ENCODE assay signal across 8 mouse cellular contexts in the genomic region with DNA sequence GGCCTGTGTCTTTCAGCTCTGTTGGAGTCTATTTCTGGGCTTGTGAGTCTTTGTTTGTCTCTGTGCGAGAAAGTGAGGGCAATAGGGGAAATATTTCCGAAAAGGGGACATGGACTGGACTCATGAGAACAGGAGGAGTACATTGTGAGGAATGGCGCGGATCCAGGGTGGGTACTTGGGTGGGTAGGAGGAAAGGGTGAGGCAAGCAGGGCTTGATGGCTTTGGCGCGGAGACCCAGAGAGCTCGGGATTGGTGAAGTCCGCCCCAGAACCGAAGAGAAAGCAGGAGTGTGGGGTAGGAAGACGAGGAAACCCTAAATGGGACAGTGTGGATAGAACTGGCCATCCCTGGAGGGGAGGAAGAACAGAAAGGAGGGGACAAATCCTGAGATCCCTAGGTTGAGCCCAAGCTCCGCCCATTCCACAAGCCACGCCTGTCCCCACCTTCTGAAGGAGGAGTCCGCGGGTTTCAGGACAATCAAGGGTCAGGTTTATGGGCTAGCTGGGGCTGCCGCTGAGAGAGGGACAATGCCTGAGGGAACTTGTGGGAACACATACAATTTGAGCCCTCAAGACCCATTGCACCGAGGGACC. TPM values are rescaled to one million over a fixed set of nuclear protein-coding genes. Genes with fewer than 3 reads are reported as not detected.
A peak's percentile ranks its signal among the peaks of the same experiment; 100 is the strongest.
DNase-seq lines count a peak whose midpoint lies in the region; ATAC-seq and TF ChIP-seq lines count a peak whose summit lies in the region.

No protein-coding gene starts in this region.

- H3K4me1 ChIP-seq in ES-E14 (ENCODE audit: control insufficient read depth in 2 of 2, insufficient read depth in 2 of 2, low read length in 2 of 2, poor library complexity in 1 of 2), result peaks cover under 1 to 11% of the 10 kb centered on the region in 2 experiments; a peak in 1 of 4 replicates
- H3K4me1 ChIP-seq in embryonic facial prominence, embryonic 15.5 days, result peaks cover 74% of the 10 kb centered on the region
- peaks cover 73% of the 10 kb centered on the region for H3K4me1 ChIP-seq in heart, embryonic 15.5 days (replicated peaks)

- peak overlapping the region; percentile 66 to 67 for H3K4me3 ChIP-seq in ES-E14 (ENCODE audit: insufficient read depth in 1 of 2, low read depth in 1 of 2, low read length in 2 of 2, poor library complexity in 1 of 2, severe bottlenecking in 1 of 2)
- peak overlapping the region; percentile 68 for H3K4me3 ChIP-seq in embryonic facial prominence, embryonic 15.5 days (replicated peaks)
- peak overlapping the region; percentile 83 for H3K4me3 ChIP-seq in heart, embryonic 15.5 days

- under 1% methylated on average over 16 of the region's 16 CpGs for WGBS in embryonic facial prominence, embryonic 15.5 days
- WGBS in heart, embryonic 15.5 days, result 1% methylated on average over 16 of the region's 16 CpGs

- no peak overlapping the region for H3K9ac ChIP-seq in ES-E14 (ENCODE audit: insufficient read depth, low read depth, low read length, poor library complexity, severe bottlenecking)
- peak overlapping the region; percentile 78 for H3K9ac ChIP-seq in embryonic facial prominence, embryonic 15.5 days
- peak overlapping the region; percentile 87 for H3K9ac ChIP-seq in heart, embryonic 15.5 days

- no peaks in the 10 kb centered on the region for H3K27me3 ChIP-seq in embryonic facial prominence, embryonic 15.5 days
- H3K27me3 ChIP-seq in heart, embryonic 15.5 days, result no peaks in the 10 kb centered on the region

- H3K9me3 ChIP-seq in ES-E14 (ENCODE audit: control insufficient read depth, insufficient read depth, low read depth, low read length), result no peaks in the 10 kb centered on the region
- no peaks in the 10 kb centered on the region for H3K9me3 ChIP-seq in embryonic facial prominence, embryonic 15.5 days (replicated peaks)
- H3K9me3 ChIP-seq in heart, embryonic 15.5 days (replicated peaks), result no peaks in the 10 kb centered on the region

- DNase-seq in ES-E14 (ENCODE audit: low read depth, low spot score), result no peak
- peak; percentile 93 for DNase-seq in adrenal gland, postnatal 36 days
- peak; percentile 93 for DNase-seq in kidney, postnatal 10 days
- peak; percentile 95 for DNase-seq in lung, postnatal 36 days
- peak; percentile 48 for DNase-seq in telencephalon, adult 2 months (ENCODE audit: low read depth, low spot score)

- peak overlapping the region; percentile 92 for H3K4me2 ChIP-seq in embryonic facial prominence, embryonic 15.5 days (replicated peaks)
- peak overlapping the region; percentile 85 for H3K4me2 ChIP-seq in heart, embryonic 15.5 days

- no peak overlapping the region for H3K27ac ChIP-seq in ES-E14 (ENCODE audit: insufficient read depth, low read depth, low read length, poor library complexity, severe bottlenecking)
- peak overlapping the region; percentile 99 for H3K27ac ChIP-seq in embryonic facial prominence, embryonic 15.5 days (replicated peaks)
- peak overlapping the region; percentile 100 for H3K27ac ChIP-seq in heart, embryonic 15.5 days

- in situ Hi-C loops in ES-E14 (cut with MboI; ENCODE audit: low sequenced_read_pairs in 2 of 2, unreplicated experiment in 2 of 2), result no loop called here

- no peaks in the 10 kb centered on the region for H3K36me3 ChIP-seq in ES-E14 (ENCODE audit: control insufficient read depth, insufficient read depth, low read length, poor library complexity, severe bottlenecking)
- no peaks in the 10 kb centered on the region for H3K36me3 ChIP-seq in embryonic facial prominence, embryonic 15.5 days
- H3K36me3 ChIP-seq in heart, embryonic 15.5 days, result no peaks in the 10 kb centered on the region

- ATAC-seq in embryonic facial prominence, embryonic 15.5 days (ENCODE audit: insufficient number of reproducible peaks, low FRiP score, low TSS enrichment, low read depth), result peak; percentile 64
- peak; percentile 62 for ATAC-seq in heart, embryonic 15.5 days (replicated peaks; ENCODE audit: insufficient number of reproducible peaks, insufficient read depth, low FRiP score, low read depth)
- no peak; the same call in 1 of the 2 replicates for ATAC-seq in megakaryocyte-erythroid progenitor cell, adult 5-6 weeks (replicated peaks; ENCODE audit: low FRiP score, low TSS enrichment, poor library complexity, severe bottlenecking)

TF ChIP-seq in ES-E14, 5 proteins besides CTCF, POLR2A, EP300 and RAD21:
- TF ChIP-seq HCFC1 (IDR thresholded peaks at IDR 0.05; ENCODE audit: borderline replicate concordance, insufficient read depth, low read length) (no peak), ZC3H11A (IDR thresholded peaks at IDR 0.05; ENCODE audit: borderline replicate concordance, low read depth, low read length) (no peak), ZNF384 (IDR thresholded peaks at IDR 0.05; ENCODE audit: low read depth, low read length) (no peak), MAFK (IDR thresholded peaks at IDR 0.05; ENCODE audit: insufficient read depth, low read depth, low read length) (no peak), CHD2 (IDR thresholded peaks at IDR 0.05; ENCODE audit: low read depth, low read length) (no peak)

RNA-seq across cellular contexts. Expression of a gene that starts 16.3 kb away (rescaled TPM):
- 23.0 and 23.7 TPM in 2 replicates for total RNA-seq in ES-E14 (2012; rRNA removed)
- total RNA-seq in adrenal gland, postnatal 36 days (2021), result 10 to 100 TPM; 35.7 to 52.5 TPM
- polyA plus RNA-seq in embryonic facial prominence, embryonic 15.5 days (2015; fragmentation: Nextera tagmentation; extraction: Ambion mirVana), result 30.3 and 33.1 TPM in 2 replicates
- 13.1 and 18.5 TPM in 2 replicates for polyA plus RNA-seq in heart, embryonic 15.5 days (2015; fragmentation: Nextera tagmentation; extraction: Ambion mirVana)
- 12.0 and 14.7 TPM in 2 replicates for total RNA-seq in megakaryocyte-erythroid progenitor cell, adult 5-6 weeks (2014; fragmentation: Nextera tagmentation)
- 14.5 and 22.5 TPM in 2 replicates for total RNA-seq in megakaryocyte-erythroid progenitor cell, adult 5-6 weeks (2017)

RNA-seq across cellular contexts. Expression of a gene that starts 21.4 kb away (rescaled TPM):
- 4.9 and 8.5 TPM in 2 replicates for total RNA-seq in ES-E14 (2012; rRNA removed)
- 10 to 100 TPM; 16.0 to 17.4 TPM for total RNA-seq in adrenal gland, postnatal 36 days (2021)
- polyA plus RNA-seq in embryonic facial prominence, embryonic 15.5 days (2015; fragmentation: Nextera tagmentation; extraction: Ambion mirVana), result 39.7 and 42.4 TPM in 2 replicates
- polyA plus RNA-seq in heart, embryonic 15.5 days (2015; fragmentation: Nextera tagmentation; extraction: Ambion mirVana), result 50.9 and 57.2 TPM in 2 replicates
- total RNA-seq in megakaryocyte-erythroid progenitor cell, adult 5-6 weeks (2014; fragmentation: Nextera tagmentation), result not detected in 2 replicates
- not detected in 2 replicates for total RNA-seq in megakaryocyte-erythroid progenitor cell, adult 5-6 weeks (2017)

RNA-seq across cellular contexts. Expression of a gene that starts 25.6 kb away (rescaled TPM):
- total RNA-seq in ES-E14 (2012; rRNA removed), result 139 and 171 TPM in 2 replicates
- total RNA-seq in adrenal gland, postnatal 36 days (2021), result 10 to 100 TPM; 69.3 to 79.2 TPM
- polyA plus RNA-seq in embryonic facial prominence, embryonic 15.5 days (2015; fragmentation: Nextera tagmentation; extraction: Ambion mirVana), result 93.7 and 100 TPM in 2 replicates
- polyA plus RNA-seq in heart, embryonic 15.5 days (2015; fragmentation: Nextera tagmentation; extraction: Ambion mirVana), result 55.7 and 71.7 TPM in 2 replicates
- 70.2 and 80.7 TPM in 2 replicates for total RNA-seq in megakaryocyte-erythroid progenitor cell, adult 5-6 weeks (2014; fragmentation: Nextera tagmentation)
- total RNA-seq in megakaryocyte-erythroid progenitor cell, adult 5-6 weeks (2017), result 122 and 164 TPM in 2 replicates

RNA-seq across cellular contexts. Expression of a gene that starts 46.2 kb away (rescaled TPM):
- total RNA-seq in ES-E14 (2012; rRNA removed), result 0.13 and 0.21 TPM in 2 replicates
- not detected for total RNA-seq in adrenal gland, postnatal 36 days (2021)
- 0.07 TPM in 1 of 2 replicates, not detected in the other for polyA plus RNA-seq in embryonic facial prominence, embryonic 15.5 days (2015; fragmentation: Nextera tagmentation; extraction: Ambion mirVana)
- 0.09 TPM in 1 of 2 replicates, not detected in the other for polyA plus RNA-seq in heart, embryonic 15.5 days (2015; fragmentation: Nextera tagmentation; extraction: Ambion mirVana)
- not detected in 2 replicates for total RNA-seq in megakaryocyte-erythroid progenitor cell, adult 5-6 weeks (2014; fragmentation: Nextera tagmentation)
- not detected in 2 replicates for total RNA-seq in megakaryocyte-erythroid progenitor cell, adult 5-6 weeks (2017)
